Mouse (Mus musculus) cortical plate, adult 2 months (tissue): ENCODE results near the gene Kcnj2.

ENCODE experiments used
- CTCF ChIP-seq: fragments of 200-500 bp; IDR thresholded peaks from 2 replicates; pipeline ENCODE4 v1.5.1; 2011; ENCODE audit warnings: mild to moderate bottlenecking, control low read depth, low read length; ENCODE audit not compliant: insufficient read depth; ENCODE audit errors: extremely low read depth
- POLR2A ChIP-seq: fragments of 200-500 bp; IDR thresholded peaks from 2 replicates; pipeline ENCODE4 v1.6.1; 2011; ENCODE audit warnings: mild to moderate bottlenecking, low read length, control low read depth; ENCODE audit not compliant: insufficient read depth; ENCODE audit errors: extremely low read depth

GRCm38 (mm10) chr11:111092967-111093366 is 27.0 kb downstream of the Kcnj2 start:
- TF ChIP-seq POLR2A (no peak), CTCF (no peak)
